Mouse (Mus musculus) ES-E14 (cell line): ENCODE results near the gene Prm2. TPM values are rescaled to one million over a fixed set of nuclear protein-coding genes. Genes with fewer than 3 reads are reported as not detected.

Source experiments
- DNase-seq: peaks from one replicate; pipeline ENCODE4 v3.0.0-alpha.2; 2013; ENCODE audit warnings: low read depth, low spot score
- H3K27ac ChIP-seq: 2 replicates; pipeline ENCODE4 v1.5.1; 2012; ENCODE audit warnings: low read depth, mild to moderate bottlenecking, low read length, moderate library complexity, mixed read lengths; ENCODE audit not compliant: poor library complexity, insufficient read depth, severe bottlenecking
- H3K36me3 ChIP-seq: 2 replicates; pipeline ENCODE4 v1.6.1; 2012; ENCODE audit warnings: mild to moderate bottlenecking, low read length, moderate library complexity, mixed read lengths; ENCODE audit not compliant: control insufficient read depth, poor library complexity, insufficient read depth, severe bottlenecking
- H3K4me1 ChIP-seq, 2 experiments: fragments of 150-350 bp in 1 of 2; sonication (generic) in 1 of 2; 2 replicates each; pipeline ENCODE4 v1.6.1; 2012; ENCODE audit warnings: low read length in 2 of 2, mild to moderate bottlenecking in 1 of 2, mixed read lengths in 1 of 2; ENCODE audit not compliant: control insufficient read depth in 2 of 2, insufficient read depth in 2 of 2, poor library complexity in 1 of 2
- H3K4me3 ChIP-seq, 2 experiments: fragments of 150-350 bp in 1 of 2; sonication (generic) in 1 of 2; 2 replicates each; pipeline ENCODE4 v1.5.1; 2012; ENCODE audit warnings: low read length in 2 of 2, low read depth in 1 of 2, mild to moderate bottlenecking in 1 of 2, mixed read lengths in 1 of 2; ENCODE audit not compliant: insufficient read depth in 1 of 2, poor library complexity in 1 of 2, severe bottlenecking in 1 of 2
- H3K9ac ChIP-seq: 2 replicates; pipeline ENCODE4 v1.6.1; 2012; ENCODE audit warnings: low read depth, mild to moderate bottlenecking, low read length, mixed read lengths; ENCODE audit not compliant: poor library complexity, insufficient read depth, severe bottlenecking
- H3K9me3 ChIP-seq: fragments of 150-350 bp; sonication (generic); 2 replicates; pipeline ENCODE4 v1.6.1; 2012; ENCODE audit warnings: low read depth, mild to moderate bottlenecking, low read length; ENCODE audit not compliant: control insufficient read depth, insufficient read depth
- CHD2 ChIP-seq: IDR thresholded peaks from 2 replicates; pipeline ENCODE4 v1.6.1; 2014; ENCODE audit warnings: mild to moderate bottlenecking, low read depth, low read length, inconsistent platforms
- HCFC1 ChIP-seq: IDR thresholded peaks from 2 replicates; pipeline ENCODE4 v1.6.1; 2012; ENCODE audit warnings: low read length, inconsistent platforms, borderline replicate concordance; ENCODE audit not compliant: insufficient read depth
- MAFK ChIP-seq: IDR thresholded peaks from 2 replicates; pipeline ENCODE4 v1.6.1; 2014; ENCODE audit warnings: mild to moderate bottlenecking, low read depth, low read length, inconsistent platforms; ENCODE audit not compliant: insufficient read depth
- ZC3H11A ChIP-seq: IDR thresholded peaks from 2 replicates; pipeline ENCODE4 v1.6.1; 2012; ENCODE audit warnings: low read depth, mild to moderate bottlenecking, inconsistent platforms, low read length, borderline replicate concordance
- ZNF384 ChIP-seq: IDR thresholded peaks from 2 replicates; pipeline ENCODE4 v1.6.1; 2012; ENCODE audit warnings: low read depth, low read length, inconsistent platforms
- in situ Hi-C, 2 experiments: fragments of 600-800 bp; cut with MboI; formaldehyde crosslinking; loops; one replicate each; pipeline ENCODE4 v1.15.1; 2025; ENCODE audit warnings: low sequenced_read_pairs in 2 of 2, inconsistent platforms in 1 of 2; ENCODE audit not compliant: unreplicated experiment in 2 of 2
- total RNA-seq: library from RNA; depleted of rRNA; stranded (reverse); fragments of 300-350 nt; gene quantifications from 2 replicates; pipeline ENCODE4 v1.2.3, GENCODE M21; 2012

Prm2 gene
- total RNA-seq, 1 experiment, result not detected

DNA sequence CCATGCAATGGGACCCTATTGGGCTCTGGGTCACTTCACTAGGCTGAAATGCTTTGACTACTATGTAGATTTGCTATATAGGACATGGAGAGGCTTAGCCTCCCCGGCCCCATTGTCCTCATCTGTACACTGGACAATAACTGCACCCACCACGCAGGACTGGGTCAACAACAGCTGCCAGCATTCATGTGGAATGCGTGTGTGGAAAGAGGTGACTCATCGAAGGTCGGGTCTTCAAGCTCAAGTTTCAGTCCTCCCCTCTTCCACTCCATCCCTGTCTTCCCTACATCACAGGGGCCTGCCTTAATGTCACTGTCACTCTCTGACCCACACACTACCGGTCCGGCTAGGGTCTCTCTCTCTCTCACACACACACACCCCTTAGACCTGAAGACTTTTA is 19.6 kb downstream of the Prm2 start:
- Histone ChIP-seq H3K27ac (no peak overlapping the region), H3K36me3 (no peaks in the 10 kb centered on the region), H3K9ac (no peak overlapping the region), H3K4me3 (no peak overlapping the region), H3K4me1 (no peaks in the 10 kb centered on the region), H3K9me3 (no peaks in the 10 kb centered on the region)
- in situ Hi-C loops, result no loop called here
- no peak for DNase-seq
- no peak for TF ChIP-seq ZC3H11A
- TF ChIP-seq ZNF384, result no peak
- TF ChIP-seq MAFK, result no peak
- TF ChIP-seq HCFC1, result no peak
- TF ChIP-seq CHD2, result no peak

- in situ Hi-C loops, result no loop called here
Observed at GRCm38 (mm10) chr16:10774726-10775125, 21.2 kb downstream of the Prm2 start.

DNA sequence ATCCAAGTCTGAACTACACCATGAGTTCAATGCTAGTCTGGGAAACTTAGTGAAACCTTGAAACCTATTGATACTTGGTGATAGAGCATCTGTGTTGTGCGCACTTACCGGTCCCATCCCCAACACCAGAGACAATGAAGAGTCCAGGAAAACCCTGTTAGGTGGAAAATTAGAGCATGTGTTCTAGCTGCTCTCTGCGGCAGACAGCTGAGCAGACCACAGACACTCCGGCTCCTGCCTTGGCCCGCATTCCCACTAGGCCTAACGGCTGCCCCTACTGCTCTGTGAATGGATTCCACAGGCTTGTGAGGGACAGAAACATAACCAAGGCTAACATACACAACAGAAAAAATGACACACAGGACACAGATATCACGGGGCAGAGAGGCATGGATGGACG is 22.4 kb downstream of the Prm2 start:
- in situ Hi-C loops, result no loop called here
- H3K4me1 ChIP-seq, result no peaks in the 10 kb centered on the region
- no peaks in the 10 kb centered on the region for H3K9me3 ChIP-seq
- no peak overlapping the region for H3K9ac ChIP-seq
- no peak overlapping the region for H3K27ac ChIP-seq
- no peaks in the 10 kb centered on the region for H3K36me3 ChIP-seq
- TF ChIP-seq HCFC1, result no peak
- TF ChIP-seq CHD2, result no peak
- TF ChIP-seq ZNF384, result no peak
- TF ChIP-seq MAFK, result no peak
- DNase-seq, result no peak
- no peak overlapping the region for H3K4me3 ChIP-seq

More at GRCm38 (mm10) chr16:10774726-10775125, 21.2 kb downstream of the Prm2 start:
- H3K27ac ChIP-seq, result no peak overlapping the region
- H3K9me3 ChIP-seq, result no peaks in the 10 kb centered on the region
- H3K36me3 ChIP-seq, result no peaks in the 10 kb centered on the region
- H3K4me1 ChIP-seq, result no peaks in the 10 kb centered on the region
- no peak for TF ChIP-seq CHD2
- DNase-seq, result no peak
- H3K4me3 ChIP-seq, result no peak overlapping the region
- no peak overlapping the region for H3K9ac ChIP-seq

DNA sequence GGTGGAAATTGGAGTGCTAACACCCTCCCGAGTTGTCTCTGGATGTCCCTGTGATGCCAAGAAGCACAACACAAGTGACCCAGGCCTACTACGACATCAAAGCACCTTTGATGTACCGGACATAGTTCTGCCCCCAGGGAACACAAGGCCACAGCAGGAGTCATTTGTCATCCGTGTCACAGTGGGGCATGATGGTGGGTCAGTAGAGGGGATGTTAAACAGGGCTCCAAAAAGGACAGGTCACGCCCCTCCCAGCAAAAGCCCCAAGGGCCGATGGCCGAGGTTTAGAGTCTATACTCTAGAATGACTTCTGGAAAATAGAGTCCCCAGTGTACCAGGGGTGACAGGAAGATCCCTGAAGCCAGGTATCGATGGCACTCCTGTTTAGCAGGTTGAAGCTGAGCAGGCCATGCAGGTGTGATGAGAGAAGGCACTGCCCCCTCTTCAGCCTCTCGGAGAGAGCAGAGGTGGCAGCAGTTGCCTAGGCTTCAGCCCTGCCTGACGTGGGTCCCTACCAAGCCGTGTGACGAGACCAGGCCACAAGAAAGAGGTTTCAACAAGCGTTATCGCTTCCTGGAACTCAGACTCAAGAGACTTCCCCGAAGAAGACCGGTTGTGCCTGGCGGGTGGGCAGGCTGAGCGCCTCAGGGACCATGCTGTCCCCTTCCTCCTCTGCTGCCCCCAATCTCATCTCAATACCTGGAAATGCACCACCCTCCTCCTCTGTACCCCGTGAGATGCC is 24.0 kb downstream of the Prm2 start:
- H3K9ac ChIP-seq, result no peak overlapping the region
- H3K4me3 ChIP-seq, result no peak overlapping the region
- in situ Hi-C loops, result no loop called here
- H3K4me1 ChIP-seq, result no peaks in the 10 kb centered on the region
- no peak for TF ChIP-seq CHD2
- TF ChIP-seq HCFC1, result no peak
- TF ChIP-seq ZNF384, result no peak
- TF ChIP-seq MAFK, result no peak
- no peak for TF ChIP-seq ZC3H11A
- no peak for DNase-seq
- H3K9me3 ChIP-seq, result no peaks in the 10 kb centered on the region
- H3K36me3 ChIP-seq, result no peaks in the 10 kb centered on the region
- no peak overlapping the region for H3K27ac ChIP-seq
